Mouse (Mus musculus): ENCODE data around the gene Cnnm2. TPM values are rescaled to one million over a fixed set of nuclear protein-coding genes. Genes with fewer than 3 reads are reported as not detected.
"Not testable (repeated sequence)": the region's sequence is repeated elsewhere in the genome, so short reads cannot be mapped to it uniquely, and the experiment has no call there.

The Cnnm2 gene
- polyA plus RNA-seq, 1 experiment = 15.5 TPM

GRCm38 (mm10) chr19:46777928-46778680, 16.7 kb downstream of the Cnnm2 start:
- no peak for DNase-seq (ENCODE audit: low read depth)
- TF ChIP-seq CTCF (IDR thresholded peaks at IDR 0.05; ENCODE audit: borderline replicate concordance, extremely low read depth, insufficient read depth, insufficient read length) = no peak
- TF ChIP-seq POLR2A (IDR thresholded peaks at IDR 0.05; ENCODE audit: borderline replicate concordance, extremely low read depth, insufficient read depth, insufficient read length, poor library complexity, severe bottlenecking) = no peak

- not testable (repeated sequence) for DNase-seq (ENCODE audit: low read depth)
Measured at GRCm38 (mm10) chr19:46779130-46779529, 17.7 kb downstream of the Cnnm2 start.

- no peak for DNase-seq (ENCODE audit: low read depth)
- TF ChIP-seq CTCF (IDR thresholded peaks at IDR 0.05; ENCODE audit: borderline replicate concordance, extremely low read depth, insufficient read depth, insufficient read length) (no peak), POLR2A (IDR thresholded peaks at IDR 0.05; ENCODE audit: borderline replicate concordance, extremely low read depth, insufficient read depth, insufficient read length, poor library complexity, severe bottlenecking) (no peak)
Measured at GRCm38 (mm10) chr19:46784038-46784437, 22.6 kb downstream of the Cnnm2 start.

- no peak for DNase-seq (ENCODE audit: low read depth)
- TF ChIP-seq POLR2A (IDR thresholded peaks at IDR 0.05; ENCODE audit: borderline replicate concordance, extremely low read depth, insufficient read depth, insufficient read length, poor library complexity, severe bottlenecking) (no peak), CTCF (IDR thresholded peaks at IDR 0.05; ENCODE audit: borderline replicate concordance, extremely low read depth, insufficient read depth, insufficient read length) (no peak)
Measured at GRCm38 (mm10) chr19:46784502-46784901, 23.1 kb downstream of the Cnnm2 start.

GRCm38 (mm10) chr19:46785633-46786032, 24.2 kb downstream of the Cnnm2 start:
- no peak for DNase-seq (ENCODE audit: low read depth)
- TF ChIP-seq CTCF (IDR thresholded peaks at IDR 0.05; ENCODE audit: borderline replicate concordance, extremely low read depth, insufficient read depth, insufficient read length) = no peak
- no peak for TF ChIP-seq POLR2A (IDR thresholded peaks at IDR 0.05; ENCODE audit: borderline replicate concordance, extremely low read depth, insufficient read depth, insufficient read length, poor library complexity, severe bottlenecking)

GRCm38 (mm10) chr19:46789782-46790181, 28.4 kb downstream of the Cnnm2 start:
- TF ChIP-seq CTCF (IDR thresholded peaks at IDR 0.05; ENCODE audit: borderline replicate concordance, extremely low read depth, insufficient read depth, insufficient read length) = no peak
- TF ChIP-seq POLR2A (IDR thresholded peaks at IDR 0.05; ENCODE audit: borderline replicate concordance, extremely low read depth, insufficient read depth, insufficient read length, poor library complexity, severe bottlenecking) = no peak
- no peak for DNase-seq (ENCODE audit: low read depth)

GRCm38 (mm10) chr19:46791360-46791759, 30.0 kb downstream of the Cnnm2 start:
- TF ChIP-seq CTCF (IDR thresholded peaks at IDR 0.05; ENCODE audit: borderline replicate concordance, extremely low read depth, insufficient read depth, insufficient read length) = no peak
- no peak for TF ChIP-seq POLR2A (IDR thresholded peaks at IDR 0.05; ENCODE audit: borderline replicate concordance, extremely low read depth, insufficient read depth, insufficient read length, poor library complexity, severe bottlenecking)
- DNase-seq (ENCODE audit: low read depth) = no peak

GRCm38 (mm10) chr19:46791921-46792320, 30.5 kb downstream of the Cnnm2 start:
- no peak for DNase-seq (ENCODE audit: low read depth)
- no peak for TF ChIP-seq POLR2A (IDR thresholded peaks at IDR 0.05; ENCODE audit: borderline replicate concordance, extremely low read depth, insufficient read depth, insufficient read length, poor library complexity, severe bottlenecking)
- no peak for TF ChIP-seq CTCF (IDR thresholded peaks at IDR 0.05; ENCODE audit: borderline replicate concordance, extremely low read depth, insufficient read depth, insufficient read length)

GRCm38 (mm10) chr19:46792480-46792879, 31.1 kb downstream of the Cnnm2 start:
- TF ChIP-seq POLR2A (IDR thresholded peaks at IDR 0.05; ENCODE audit: borderline replicate concordance, extremely low read depth, insufficient read depth, insufficient read length, poor library complexity, severe bottlenecking) = no peak
- no peak for TF ChIP-seq CTCF (IDR thresholded peaks at IDR 0.05; ENCODE audit: borderline replicate concordance, extremely low read depth, insufficient read depth, insufficient read length)
- no peak for DNase-seq (ENCODE audit: low read depth)

- TF ChIP-seq CTCF (IDR thresholded peaks at IDR 0.05; ENCODE audit: borderline replicate concordance, extremely low read depth, insufficient read depth, insufficient read length) (no peak), POLR2A (IDR thresholded peaks at IDR 0.05; ENCODE audit: borderline replicate concordance, extremely low read depth, insufficient read depth, insufficient read length, poor library complexity, severe bottlenecking) (no peak)
- no peak for DNase-seq (ENCODE audit: low read depth)
Measured at GRCm38 (mm10) chr19:46794181-46794580, 32.8 kb downstream of the Cnnm2 start.

- no peak for TF ChIP-seq POLR2A (IDR thresholded peaks at IDR 0.05; ENCODE audit: borderline replicate concordance, extremely low read depth, insufficient read depth, insufficient read length, poor library complexity, severe bottlenecking)
- no peak for TF ChIP-seq CTCF (IDR thresholded peaks at IDR 0.05; ENCODE audit: borderline replicate concordance, extremely low read depth, insufficient read depth, insufficient read length)
- DNase-seq (ENCODE audit: low read depth) = no peak
Measured at GRCm38 (mm10) chr19:46799903-46800583, 38.6 kb downstream of the Cnnm2 start.

- no peak for DNase-seq (ENCODE audit: low read depth)
- TF ChIP-seq CTCF (IDR thresholded peaks at IDR 0.05; ENCODE audit: borderline replicate concordance, extremely low read depth, insufficient read depth, insufficient read length) (no peak), POLR2A (IDR thresholded peaks at IDR 0.05; ENCODE audit: borderline replicate concordance, extremely low read depth, insufficient read depth, insufficient read length, poor library complexity, severe bottlenecking) (no peak)
Measured at GRCm38 (mm10) chr19:46801492-46801891, 40.1 kb downstream of the Cnnm2 start.
